In the genomic region with DNA sequence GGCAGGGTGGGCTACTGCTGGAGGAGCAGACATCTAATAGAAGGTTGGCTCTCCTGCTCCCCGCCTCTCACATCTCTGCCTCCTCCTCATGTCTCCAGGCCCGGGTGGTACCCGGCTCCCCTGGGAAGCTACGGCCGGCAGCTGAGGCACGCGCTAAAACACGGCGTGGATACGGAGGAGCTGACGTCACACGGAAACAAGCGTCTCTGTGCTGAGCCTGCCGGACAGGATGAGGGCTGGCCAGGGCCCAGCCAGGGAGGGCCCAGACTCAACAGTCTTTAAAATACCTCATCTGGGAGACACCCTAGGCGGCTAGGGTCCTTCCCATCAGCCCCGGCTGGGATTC, we compare ENCODE assay signal across 9 mouse cellular contexts. TPM values are rescaled to one million over a fixed set of nuclear protein-coding genes. Genes with fewer than 3 reads are reported as not detected.
DNase-seq lines count a peak whose midpoint lies in the region; ATAC-seq and TF ChIP-seq lines count a peak whose summit lies in the region.
"Had no signal": no experiment of that assay in that cellular context is flagged by ENCODE, and none has a peak within 500 bp of the region (broad histone marks: within the 10 kb centered on the region; RNA-seq: fewer than 3 reads in every experiment).

No protein-coding gene starts in this region.

- H3K4me3 ChIP-seq in lung, embryonic 14.5 days (ENCODE audit: low read depth, low read length): peak overlapping the region; percentile 43
- H3K4me3 ChIP-seq: erythroblast, embryonic 14.5 days had no signal

- peak; percentile 19 for DNase-seq in T-cell, adult 2 months (ENCODE audit: low spot score)
- DNase-seq in cerebellum, adult 11 months: peak; percentile 78
- DNase-seq in forelimb bud, embryonic 11.5 days (ENCODE audit: low read depth, low spot score): peak; percentile 57
- peak; percentile 53 to 54 for DNase-seq in heart, postnatal 36 days
- peak; percentile 86 for DNase-seq in layer of hippocampus, adult 9-11 months
- peak; percentile 82 for DNase-seq in lung, embryonic 14.5 days
- peak; percentile 91 for DNase-seq in right cerebral cortex, adult 18-20 months

- H3K9me3 ChIP-seq in lung, embryonic 14.5 days (ENCODE audit: low read depth, low read length): no peaks in the 10 kb centered on the region

- no peaks in the 10 kb centered on the region for H3K36me3 ChIP-seq in lung, embryonic 14.5 days (ENCODE audit: insufficient read depth)

- H3K4me1 ChIP-seq in lung, embryonic 14.5 days (ENCODE audit: insufficient read depth): no peaks in the 10 kb centered on the region

- intact Hi-C loops in heart, postnatal 36 days (cut with DNase I): no loop called here

- peak overlapping the region; percentile 67 for H3K4me2 ChIP-seq in lung, embryonic 14.5 days

- under 1% methylated on average over 16 of the region's 16 CpGs for WGBS in lung, embryonic 14.5 days

- H3K9ac ChIP-seq in lung, embryonic 14.5 days: peak overlapping the region; percentile 42

- no peak overlapping the region for H3K27ac ChIP-seq in lung, embryonic 14.5 days (ENCODE audit: low read depth)

- H3K27me3 ChIP-seq in lung, embryonic 14.5 days (ENCODE audit: insufficient read depth, low read length): peaks cover 25% of the 10 kb centered on the region

- no peak for TF ChIP-seq CTCF in lung, embryonic 14.5 days (IDR thresholded peaks at IDR 0.05; ENCODE audit: low read depth)

- ATAC-seq in lung, embryonic 14.5 days (ENCODE audit: insufficient read depth): peak; percentile 90
- no peak for ATAC-seq in megakaryocyte-erythroid progenitor cell, adult 5-6 weeks (replicated peaks; ENCODE audit: low FRiP score, low TSS enrichment, poor library complexity, severe bottlenecking)

RNA-seq across cellular contexts. Expression of a gene that starts 15.6 kb away (rescaled TPM):
- 1 to 10 TPM; 1.7 to 2.8 TPM for total RNA-seq in heart, postnatal 36 days (2021)
- 12.7 and 13.4 TPM in 2 replicates for polyA plus RNA-seq in lung, embryonic 14.5 days (2014; fragmentation: Nextera tagmentation; extraction: Ambion mirVana)
- total RNA-seq in megakaryocyte-erythroid progenitor cell, adult 5-6 weeks (2014; fragmentation: Nextera tagmentation): not detected in 2 replicates
- not detected in 2 replicates for total RNA-seq in megakaryocyte-erythroid progenitor cell, adult 5-6 weeks (2017)

RNA-seq across cellular contexts. Expression of a gene that starts 52.3 kb away (rescaled TPM):
- not detected for total RNA-seq in heart, postnatal 36 days (2021)
- not detected in 2 replicates for polyA plus RNA-seq in lung, embryonic 14.5 days (2014; fragmentation: Nextera tagmentation; extraction: Ambion mirVana)
- total RNA-seq in megakaryocyte-erythroid progenitor cell, adult 5-6 weeks (2014; fragmentation: Nextera tagmentation): 0.20 TPM in 1 of 2 replicates, not detected in the other
- not detected in 2 replicates for total RNA-seq in megakaryocyte-erythroid progenitor cell, adult 5-6 weeks (2017)
- polyA plus RNA-seq: erythroblast, embryonic 14.5 days had no signal

Comparison
In these comparisons a context has a peak if more than half of its experiments do, and no peak if none do; other contexts are left out.
1. DNase-seq: peak in every context shown above with its lines; median percentile 91 in right cerebral cortex, adult 18-20 months; 86 in layer of hippocampus, adult 9-11 months; 82 in lung, embryonic 14.5 days; 78 in cerebellum, adult 11 months; 57 in forelimb bud, embryonic 11.5 days; 54 in heart, postnatal 36 days; 19 in T-cell, adult 2 months.